Mouse (Mus musculus): ENCODE measurements around the gene Mfap2.

Gene Mfap2

GRCm38 (mm10) chr4:141010118-141010517, at the start of gene Mfap2:
TSS of gene Mfap2 (plus strand) at chr4:141010418.
- DNase-seq (ENCODE audit: low read depth) = no peak

- peak; percentile 99 for DNase-seq (ENCODE audit: low read depth)
Observed at GRCm38 (mm10) chr4:140960781-140961466, 49.3 kb upstream of the Mfap2 start, which contains the start of gene Sdhb. TSS of gene Sdhb (plus strand) at chr4:140961203.

GRCm38 (mm10) chr4:140961467-140962206, 48.6 kb upstream of the Mfap2 start:
- no peak for DNase-seq (ENCODE audit: low read depth)

GRCm38 (mm10) chr4:140962207-140962909, 47.9 kb upstream of the Mfap2 start:
- DNase-seq (ENCODE audit: low read depth) = no peak

GRCm38 (mm10) chr4:140962950-140963349, 47.3 kb upstream of the Mfap2 start:
- peak; percentile 74 for DNase-seq (ENCODE audit: low read depth)

GRCm38 (mm10) chr4:140963941-140964597, 46.1 kb upstream of the Mfap2 start:
- DNase-seq (ENCODE audit: low read depth) = no peak

- DNase-seq (ENCODE audit: low read depth) = peak; percentile 78
Observed at GRCm38 (mm10) chr4:140964620-140965019, 45.6 kb upstream of the Mfap2 start.

- no peak for DNase-seq (ENCODE audit: low read depth)
Observed at GRCm38 (mm10) chr4:140967386-140968159, 42.6 kb upstream of the Mfap2 start.

- DNase-seq (ENCODE audit: low read depth) = no peak
Observed at GRCm38 (mm10) chr4:140971691-140972090, 38.5 kb upstream of the Mfap2 start.

- DNase-seq (ENCODE audit: low read depth) = no peak
Observed at GRCm38 (mm10) chr4:140974408-140974807, 35.8 kb upstream of the Mfap2 start.

- DNase-seq (ENCODE audit: low read depth) = peak; percentile 75
Observed at GRCm38 (mm10) chr4:140975356-140975755, 34.9 kb upstream of the Mfap2 start.

- DNase-seq (ENCODE audit: low read depth) = no peak
Observed at GRCm38 (mm10) chr4:140977278-140977677, 32.9 kb upstream of the Mfap2 start.

- peak; percentile 94 for DNase-seq (ENCODE audit: low read depth)
Observed at GRCm38 (mm10) chr4:140977886-140978692, 32.1 kb upstream of the Mfap2 start.

- DNase-seq (ENCODE audit: low read depth) = peak; percentile 43
Observed at GRCm38 (mm10) chr4:140981605-140982004, 28.6 kb upstream of the Mfap2 start.

- DNase-seq (ENCODE audit: low read depth) = no peak
Observed at GRCm38 (mm10) chr4:140982808-140983207, 27.4 kb upstream of the Mfap2 start.

GRCm38 (mm10) chr4:140983442-140983841, 26.8 kb upstream of the Mfap2 start:
- DNase-seq (ENCODE audit: low read depth) = peak; percentile 98

- DNase-seq (ENCODE audit: low read depth) = no peak
Observed at GRCm38 (mm10) chr4:140984544-140984943, 25.7 kb upstream of the Mfap2 start.

GRCm38 (mm10) chr4:140986024-140986710, 24.1 kb upstream of the Mfap2 start:
- DNase-seq (ENCODE audit: low read depth) = no peak

GRCm38 (mm10) chr4:140986711-140987395, 23.4 kb upstream of the Mfap2 start, which contains the start of gene Atp13a2:
TSS of gene Atp13a2 (plus strand) at chr4:140986873.
- peak; percentile 78 for DNase-seq (ENCODE audit: low read depth)

Data from 416B (cell line).